In genomic region chr4:46781109-46781508, GRCm38 (mm10) we compare ENCODE assay signal across 11 mouse cellular contexts.
A peak's percentile ranks its signal among the peaks of the same experiment; 100 is the strongest.
DNase-seq lines count a peak whose midpoint lies in the region; ATAC-seq and TF ChIP-seq lines count a peak whose summit lies in the region.
"Had no signal": no experiment of that assay in that cellular context is flagged by ENCODE, and none has a peak within 500 bp of the region (broad histone marks: within the 10 kb centered on the region; RNA-seq: fewer than 3 reads in every experiment).

No protein-coding gene starts in this region.

- no peak overlapping the region for H3K27ac ChIP-seq in ES-E14 (ENCODE audit: insufficient read depth, low read depth, low read length, poor library complexity, severe bottlenecking)
- H3K27ac ChIP-seq: embryonic facial prominence, embryonic 12.5 days; heart, embryonic 13.5 days had no signal

- intact Hi-C loops in left cerebral cortex, postnatal 4 days (cut with DNase I) = no loop called here

- peak; percentile 21 for DNase-seq in heart, postnatal 4 days
- no peak for DNase-seq in heart, adult 18-20 months
- DNase-seq in 3T3-L1 (ENCODE audit: low read depth, low spot score) (peak; percentile 3), ES-E14 (ENCODE audit: low read depth, low spot score) (peak; percentile 46)
- peak; percentile 27 for DNase-seq in induced T-regulatory cell, adult 2 months (ENCODE audit: low read depth)
- DNase-seq in left cerebral cortex, postnatal 4 days = no peak
- DNase-seq in left cerebral cortex, adult 8-10 months (ENCODE audit: low spot score in 2 of 2) = no peak

- no peaks in the 10 kb centered on the region for H3K36me3 ChIP-seq in ES-E14 (ENCODE audit: control insufficient read depth, insufficient read depth, low read length, poor library complexity, severe bottlenecking)
- H3K36me3 ChIP-seq: embryonic facial prominence, embryonic 12.5 days; heart, embryonic 13.5 days had no signal

- no peak for ATAC-seq in granulocyte monocyte progenitor cell, adult 5-6 weeks (replicated peaks; ENCODE audit: poor library complexity, severe bottlenecking)
- ATAC-seq: activated CD4-positive, CD25-positive, alpha-beta regulatory T cell, adult 4 months had no signal

- in situ Hi-C loops in ES-E14 (cut with MboI; ENCODE audit: low sequenced_read_pairs in 2 of 2, unreplicated experiment in 2 of 2) = no loop called here

- H3K9me3 ChIP-seq in ES-E14 (ENCODE audit: control insufficient read depth, insufficient read depth, low read depth, low read length) = no peaks in the 10 kb centered on the region
- H3K9me3 ChIP-seq: embryonic facial prominence, embryonic 12.5 days; heart, embryonic 13.5 days had no signal

- no peaks in the 10 kb centered on the region for H3K4me1 ChIP-seq in ES-E14 (ENCODE audit: control insufficient read depth in 2 of 2, insufficient read depth in 2 of 2, low read length in 2 of 2, poor library complexity in 1 of 2)
- H3K4me1 ChIP-seq: embryonic facial prominence, embryonic 12.5 days; heart, embryonic 13.5 days had no signal

- no peak overlapping the region for H3K9ac ChIP-seq in ES-E14 (ENCODE audit: insufficient read depth, low read depth, low read length, poor library complexity, severe bottlenecking)
- H3K9ac ChIP-seq: embryonic facial prominence, embryonic 12.5 days; heart, embryonic 13.5 days had no signal

- no peak overlapping the region for H3K4me3 ChIP-seq in ES-E14 (ENCODE audit: insufficient read depth in 1 of 2, low read depth in 1 of 2, low read length in 2 of 2, poor library complexity in 1 of 2, severe bottlenecking in 1 of 2)
- H3K4me3 ChIP-seq: embryonic facial prominence, embryonic 12.5 days; heart, embryonic 13.5 days had no signal

TF ChIP-seq in ES-E14, 5 proteins besides CTCF, POLR2A, EP300 and RAD21:
- TF ChIP-seq ZC3H11A (IDR thresholded peaks at IDR 0.05; ENCODE audit: borderline replicate concordance, low read depth, low read length) = 0 out of 2 replicates have a peak, but pooled peaks have one; percentile 23
- TF ChIP-seq ZNF384 (IDR thresholded peaks at IDR 0.05; ENCODE audit: low read depth, low read length) = no peak

Comparison
In these comparisons a context has a peak if more than half of its experiments do, and no peak if none do; other contexts are left out.
1. DNase-seq: peak in heart, postnatal 4 days (single experiment), 3T3-L1 (single experiment), ES-E14 (single experiment) and induced T-regulatory cell, adult 2 months (single experiment); none in heart, adult 18-20 months (0 of 2), left cerebral cortex, postnatal 4 days (single experiment) and left cerebral cortex, adult 8-10 months (0 of 2).